Mouse (Mus musculus): ENCODE measurements at regions not wholly inside any gene's neighbourhood (a gene's known extent, or its start where the extent isn't known, plus 50 kb on each side); places are given as distances from the start of the nearest gene placed in this dataset.
A peak's percentile ranks its signal among the peaks of the same experiment; 100 is the strongest.

GRCm38 (mm10) chr8:96174996-96175395, 286.6 kb upstream of the Got2 start:
- no peak for TF ChIP-seq GATA1 (IDR thresholded peaks at IDR 0.05; ENCODE audit: low read length)

GRCm38 (mm10) chr8:96164933-96165332, 276.6 kb upstream of the Got2 start:
- TF ChIP-seq GATA1 (IDR thresholded peaks at IDR 0.05; ENCODE audit: low read length), result no peak

GRCm38 (mm10) chr8:96159899-96160298, 271.6 kb upstream of the Got2 start:
- no peak for TF ChIP-seq GATA1 (IDR thresholded peaks at IDR 0.05; ENCODE audit: low read length)

- TF ChIP-seq GATA1 (IDR thresholded peaks at IDR 0.05; ENCODE audit: low read length), result no peak
These were observed 264.3 kb upstream of the Got2 start for GRCm38 (mm10) chr8:96152496-96153250.

GRCm38 (mm10) chr8:96152056-96152455, 263.7 kb upstream of the Got2 start:
- no peak for TF ChIP-seq GATA1 (IDR thresholded peaks at IDR 0.05; ENCODE audit: low read length)

GRCm38 (mm10) chr8:96151065-96151472, 262.7 kb upstream of the Got2 start:
- peak; percentile 91 for TF ChIP-seq GATA1 (IDR thresholded peaks at IDR 0.05; ENCODE audit: low read length)

- no peak for TF ChIP-seq GATA1 (IDR thresholded peaks at IDR 0.05; ENCODE audit: low read length)
These were observed 243.8 kb upstream of the Got2 start for GRCm38 (mm10) chr8:96132183-96132582.

- no peak for TF ChIP-seq GATA1 (IDR thresholded peaks at IDR 0.05; ENCODE audit: low read length)
These were observed 240.0 kb upstream of the Got2 start for GRCm38 (mm10) chr8:96128329-96128728.

- no peak for TF ChIP-seq GATA1 (IDR thresholded peaks at IDR 0.05; ENCODE audit: low read length)
These were observed 212.5 kb upstream of the Got2 start for GRCm38 (mm10) chr8:96100817-96101216.

- TF ChIP-seq GATA1 (IDR thresholded peaks at IDR 0.05; ENCODE audit: low read length), result no peak
These were observed 204.6 kb upstream of the Got2 start for GRCm38 (mm10) chr8:96092931-96093330.

GRCm38 (mm10) chr8:96090231-96090630, 201.9 kb upstream of the Got2 start:
- no peak for TF ChIP-seq GATA1 (IDR thresholded peaks at IDR 0.05; ENCODE audit: low read length)

GRCm38 (mm10) chr8:96068306-96068705, 180.0 kb upstream of the Got2 start:
- no peak for TF ChIP-seq GATA1 (IDR thresholded peaks at IDR 0.05; ENCODE audit: low read length)

- TF ChIP-seq GATA1 (IDR thresholded peaks at IDR 0.05; ENCODE audit: low read length), result no peak
These were observed 159.3 kb upstream of the Got2 start for GRCm38 (mm10) chr8:96047686-96048085.

- no peak for TF ChIP-seq GATA1 (IDR thresholded peaks at IDR 0.05; ENCODE audit: low read length)
These were observed 154.0 kb upstream of the Got2 start for GRCm38 (mm10) chr8:96042335-96042734.

- TF ChIP-seq GATA1 (IDR thresholded peaks at IDR 0.05; ENCODE audit: low read length), result no peak
These were observed 151.9 kb upstream of the Got2 start for GRCm38 (mm10) chr8:96040216-96040615.

- no peak for TF ChIP-seq GATA1 (IDR thresholded peaks at IDR 0.05; ENCODE audit: low read length)
These were observed 123.7 kb upstream of the Got2 start for GRCm38 (mm10) chr8:96012002-96012401.

GRCm38 (mm10) chr8:95991826-95992463, 103.6 kb upstream of the Got2 start:
- TF ChIP-seq GATA1 (IDR thresholded peaks at IDR 0.05; ENCODE audit: low read length), result no peak
